Mouse (Mus musculus) intestine, embryonic 15.5 days (tissue): ENCODE data around the gene Lrrc39. TPM values are rescaled to one million over a fixed set of nuclear protein-coding genes. Genes with fewer than 3 reads are reported as not detected.

Experiments used
- ATAC-seq: fragments of 200-750 bp; cut with Nextera tagmentation; 2 replicates; pipeline ENCODE4 v1.8.0; 2017; ENCODE audit warnings: moderate TSS enrichment, moderate library complexity
- H3K27ac ChIP-seq: fragments of 300-500 bp; sonication (generic); 2 replicates; pipeline ENCODE4 v1.5.1; 2015; ENCODE audit warnings: mild to moderate bottlenecking, inconsistent platforms
- H3K27me3 ChIP-seq: fragments of 300-500 bp; sonication (generic); replicated peaks from 2 replicates; pipeline ENCODE4 v1.6.1; 2015; ENCODE audit warnings: inconsistent platforms
- H3K36me3 ChIP-seq: fragments of 300-500 bp; sonication (generic); 2 replicates; pipeline ENCODE4 v1.6.1; 2015; ENCODE audit warnings: inconsistent platforms
- H3K4me1 ChIP-seq: fragments of 300-500 bp; sonication (generic); replicated peaks from 2 replicates; pipeline ENCODE4 v1.6.1; 2015; ENCODE audit warnings: inconsistent platforms
- H3K4me2 ChIP-seq: fragments of 300-500 bp; sonication (generic); replicated peaks from 2 replicates; pipeline ENCODE4 v1.6.1; 2015; ENCODE audit warnings: mild to moderate bottlenecking, inconsistent platforms
- H3K4me3 ChIP-seq: fragments of 300-500 bp; sonication (generic); replicated peaks from 2 replicates; pipeline ENCODE4 v1.5.1; 2015; ENCODE audit warnings: inconsistent platforms
- H3K9ac ChIP-seq: fragments of 300-500 bp; sonication (generic); 2 replicates; pipeline ENCODE4 v1.6.1; 2015; ENCODE audit warnings: inconsistent platforms
- H3K9me3 ChIP-seq: fragments of 300-500 bp; sonication (generic); 2 replicates; pipeline ENCODE4 v1.6.1; 2016; ENCODE audit warnings: inconsistent platforms
- WGBS: fragments of 180-500 bp; shearing (Covaris S2); methylation state at CpG from one replicate; pipeline ENCODE4 v1.1.7; 2015; 5-methylcytosine and 5-hydroxymethylcytosine counted together
- polyA plus RNA-seq: library from polyadenylated mRNA; unstranded; fragments of >200 nt; fragmentation: Nextera tagmentation; extraction: Ambion mirVana; gene quantifications from 2 replicates; pipeline ENCODE4 v1.2.1, GENCODE M21; 2015

Gene Lrrc39
- polyA plus RNA-seq, 1 experiment from 2014 or later: 3.5 TPM

DNA sequence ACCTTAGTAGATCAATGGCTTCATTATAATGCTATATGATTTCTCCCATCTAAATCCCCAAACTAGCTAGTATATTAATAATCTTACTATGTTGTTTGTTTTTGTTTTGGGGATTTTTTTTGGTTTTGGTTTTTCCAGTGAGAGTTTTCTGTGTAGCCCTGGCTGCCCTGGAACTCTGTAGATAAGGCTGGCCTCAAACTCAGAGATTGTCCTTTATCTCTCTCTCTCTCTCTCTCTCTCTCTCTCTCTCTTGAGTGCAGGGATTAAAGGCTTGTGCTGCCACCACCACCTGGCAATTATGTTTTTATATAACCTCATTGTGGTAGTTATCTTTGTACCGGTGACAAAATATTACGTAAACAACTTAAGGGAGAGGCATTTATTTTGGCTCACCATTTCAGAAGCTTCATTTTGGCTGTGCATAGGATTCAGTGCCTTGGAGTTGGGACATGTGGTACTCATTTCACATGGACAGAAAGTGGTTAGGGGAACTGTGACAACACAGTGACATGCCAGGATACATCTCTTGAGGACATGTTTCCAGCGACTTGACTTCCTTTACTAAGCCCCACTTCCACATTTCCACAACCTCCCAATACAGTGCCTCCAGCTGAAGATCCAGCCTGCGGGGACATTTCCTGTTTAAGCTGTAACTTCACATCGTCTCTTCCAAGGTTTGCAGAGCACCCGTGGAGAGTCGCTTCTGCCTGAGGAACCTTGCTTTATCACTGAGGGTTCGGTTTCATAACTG, 52.7 kb downstream of the Lrrc39 start:
- ATAC-seq: no peak
- Histone ChIP-seq H3K9me3 (no peaks in the 10 kb centered on the region), H3K9ac (no peak overlapping the region), H3K27me3 (no peaks in the 10 kb centered on the region), H3K4me1 (no peaks in the 10 kb centered on the region), H3K27ac (no peak overlapping the region), H3K4me3 (no peak overlapping the region), H3K4me2 (no peak overlapping the region), H3K36me3 (peaks cover 5% of the 10 kb centered on the region; the same call in 1 of the 2 replicates)
- WGBS: 82% methylated on average over 8 of the region's 8 CpGs

DNA sequence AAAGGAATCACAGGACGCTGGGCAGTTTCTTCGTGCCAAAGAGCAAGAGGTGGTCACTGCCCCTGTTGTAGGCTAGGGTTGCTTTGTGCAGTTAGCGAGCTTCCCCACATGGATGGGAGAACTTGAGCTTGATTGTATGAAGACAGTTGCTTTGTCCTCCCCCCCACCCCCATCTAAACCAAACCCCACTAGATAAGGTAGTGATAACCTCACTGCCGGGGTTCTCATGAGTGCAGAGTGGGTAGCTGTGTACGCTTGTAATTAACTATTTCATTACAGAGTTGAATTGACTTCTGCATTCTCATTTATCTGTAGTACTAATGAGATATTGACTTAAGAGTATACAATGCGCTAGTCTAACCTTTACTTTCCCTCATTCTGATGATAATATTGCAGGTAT, 56.1 kb downstream of the Lrrc39 start:
- 74% methylated on average over 6 of the region's 6 CpGs for WGBS
- ATAC-seq: no peak
- Histone ChIP-seq H3K4me3 (no peak overlapping the region), H3K9ac (no peak overlapping the region), H3K4me1 (no peaks in the 10 kb centered on the region), H3K27ac (no peak overlapping the region), H3K27me3 (no peaks in the 10 kb centered on the region), H3K9me3 (no peaks in the 10 kb centered on the region), H3K4me2 (no peak overlapping the region), H3K36me3 (peaks cover 10% of the 10 kb centered on the region; the same call in 1 of the 2 replicates)

DNA sequence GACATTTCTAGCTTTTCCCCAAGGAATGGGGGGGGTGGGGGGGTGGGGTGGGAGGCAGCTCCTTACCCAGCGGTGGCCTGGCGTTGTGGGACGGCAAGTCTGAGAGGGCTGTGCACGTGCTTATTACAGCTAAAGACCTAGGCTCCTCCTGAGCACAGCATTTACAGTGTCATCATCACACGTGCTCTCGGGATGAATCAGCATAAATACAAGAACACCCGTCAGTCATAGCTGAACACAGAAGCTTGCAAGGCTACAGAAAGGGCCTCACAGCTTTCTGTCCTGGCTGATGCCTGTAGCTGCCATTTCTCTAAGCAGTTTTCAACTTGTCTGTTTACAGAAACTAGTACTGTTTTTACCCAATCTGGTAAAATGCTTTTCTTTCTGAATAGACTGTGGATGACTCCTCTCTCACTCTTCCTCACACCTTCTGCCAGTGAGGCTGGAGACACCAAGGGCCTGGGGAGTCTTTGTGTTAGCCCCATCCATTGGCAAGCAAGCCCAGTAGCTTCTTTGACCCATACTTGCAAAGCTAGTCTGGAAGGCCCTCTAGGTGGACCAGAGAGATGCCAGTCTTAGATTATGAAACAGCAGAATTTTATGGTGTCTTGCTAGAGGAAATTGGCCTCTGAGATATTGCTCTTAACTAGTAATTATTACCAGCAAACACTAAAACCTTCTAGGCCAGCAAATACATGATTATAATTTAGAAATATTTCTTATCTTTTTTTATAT, 58.0 kb downstream of the Lrrc39 start:
- Histone ChIP-seq H3K4me1 (no peaks in the 10 kb centered on the region), H3K27me3 (no peaks in the 10 kb centered on the region), H3K36me3 (peaks cover 10% of the 10 kb centered on the region; the same call in 1 of the 2 replicates), H3K27ac (no peak overlapping the region), H3K4me3 (no peak overlapping the region), H3K9me3 (no peaks in the 10 kb centered on the region), H3K4me2 (no peak overlapping the region), H3K9ac (no peak overlapping the region)
- no peak for ATAC-seq
- 89% methylated on average over 7 of the region's 7 CpGs for WGBS

DNA sequence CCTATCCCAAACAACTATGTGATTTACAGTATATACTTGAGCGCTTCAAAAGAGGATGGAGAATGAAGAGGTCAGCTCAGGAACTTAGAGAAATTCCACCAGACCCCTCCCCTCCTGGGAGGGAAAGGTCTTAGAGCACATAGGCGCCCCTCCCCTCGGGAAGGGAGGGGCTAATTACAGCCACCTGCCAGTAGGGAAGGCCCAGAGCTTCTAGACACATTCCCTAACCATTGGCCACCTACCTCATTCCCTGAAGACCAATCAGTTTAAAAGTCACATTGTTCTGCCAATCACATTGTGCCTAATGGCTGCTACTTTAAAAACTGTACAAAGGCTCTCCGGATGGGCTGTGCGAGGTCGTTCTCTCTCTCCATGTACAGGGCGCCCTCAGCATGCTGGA, 59.9 kb downstream of the Lrrc39 start:
- no peak overlapping the region for H3K4me3 ChIP-seq
- H3K9me3 ChIP-seq: no peaks in the 10 kb centered on the region
- H3K27ac ChIP-seq: no peak overlapping the region
- WGBS: 95% methylated on average over 7 of the region's 7 CpGs
- no peak overlapping the region for H3K4me2 ChIP-seq
- H3K27me3 ChIP-seq: no peaks in the 10 kb centered on the region
- H3K4me1 ChIP-seq: no peaks in the 10 kb centered on the region
- no peak for ATAC-seq
- no peak overlapping the region for H3K9ac ChIP-seq
- H3K36me3 ChIP-seq: peaks cover 10% of the 10 kb centered on the region; the same call in 1 of the 2 replicates

DNA sequence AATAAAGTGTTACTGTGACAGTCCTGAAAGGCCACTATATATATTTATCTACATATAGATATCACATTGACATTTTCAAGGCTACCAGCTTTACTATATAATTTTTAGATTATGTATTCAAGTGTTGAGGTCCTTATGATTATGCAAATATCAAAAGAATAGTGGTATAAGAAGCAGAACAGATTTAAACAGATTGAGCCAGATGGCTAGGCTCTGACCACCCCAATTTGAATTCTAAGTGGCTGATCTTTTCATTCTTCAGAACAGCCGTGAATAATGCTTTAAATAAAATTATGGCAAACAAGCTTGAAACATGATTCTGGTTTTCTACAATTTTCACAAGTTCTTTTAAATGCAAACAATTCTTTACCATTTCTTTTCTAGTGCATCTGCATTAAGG, 68.7 kb downstream of the Lrrc39 start:
- Histone ChIP-seq H3K4me1 (no peaks in the 10 kb centered on the region), H3K9me3 (no peaks in the 10 kb centered on the region), H3K36me3 (peaks cover 8% of the 10 kb centered on the region; the same call in 1 of the 2 replicates), H3K4me2 (no peak overlapping the region), H3K9ac (no peak overlapping the region), H3K27me3 (no peaks in the 10 kb centered on the region), H3K27ac (no peak overlapping the region), H3K4me3 (no peak overlapping the region)
- 82% methylated on average over 1 of the region's 1 CpGs for WGBS
- ATAC-seq: no peak

Other genes starting within 250 kb of the Lrrc39 start
- gene Cdc14a, start 138.9 kb upstream of the Lrrc39 start, polyA plus RNA-seq: 6.2 and 6.9 TPM in 2 replicates
- 64.2 and 68.9 TPM in 2 replicates for gene Rtca, start 54.8 kb upstream of the Lrrc39 start, polyA plus RNA-seq
- 18.1 and 20.8 TPM in 2 replicates for gene Dbt, start 49.9 kb upstream of the Lrrc39 start, polyA plus RNA-seq
- gene Sass6, start 32.0 kb downstream of the Lrrc39 start, polyA plus RNA-seq: 18.0 and 20.1 TPM in 2 replicates
- gene Trmt13, start 51.6 kb downstream of the Lrrc39 start, polyA plus RNA-seq: 21.9 and 22.9 TPM in 2 replicates
- gene Mfsd14a, start 99.7 kb downstream of the Lrrc39 start, polyA plus RNA-seq: 82.6 and 87.3 TPM in 2 replicates
- gene Gm43191, start 118.3 kb downstream of the Lrrc39 start, polyA plus RNA-seq: not detected in 2 replicates
- 18.5 and 19.4 TPM in 2 replicates for gene Slc35a3, start 149.9 kb downstream of the Lrrc39 start, polyA plus RNA-seq
- 12.1 and 12.2 TPM in 2 replicates for gene Agl, start 245.2 kb downstream of the Lrrc39 start, polyA plus RNA-seq